ENCODE assay signal across 11 mouse cellular contexts in the genomic region with DNA sequence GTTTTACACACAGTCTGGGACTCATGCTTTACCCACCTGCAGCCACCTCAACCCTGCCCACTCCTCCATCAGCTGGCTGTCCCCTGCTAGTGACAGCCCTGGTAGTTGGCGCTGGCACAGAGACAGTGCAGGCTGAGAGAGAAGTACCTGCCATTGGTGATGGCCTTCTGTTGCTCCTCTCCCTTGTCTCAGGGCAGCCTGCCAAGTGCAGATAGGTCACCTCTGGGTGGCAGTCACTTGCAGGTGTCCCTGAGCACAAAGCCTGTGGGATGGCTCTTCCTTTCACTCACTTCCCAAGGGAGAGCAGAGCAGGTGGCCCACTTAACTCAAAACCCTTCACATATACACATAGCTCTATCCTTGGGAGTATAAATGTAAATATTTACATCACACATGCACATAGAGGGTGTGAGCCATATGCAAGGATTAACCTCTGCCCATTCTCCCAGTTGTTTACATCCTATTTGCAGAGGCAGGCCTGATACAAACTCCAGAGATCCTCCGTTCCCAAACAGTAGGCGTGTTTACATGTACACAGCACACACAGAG.
DNase-seq lines count a peak whose midpoint lies in the region; ATAC-seq lines count a peak whose summit lies in the region.
"Had no signal": no experiment of that assay in that cellular context is flagged by ENCODE, and none has a peak within 500 bp of the region (broad histone marks: within the 10 kb centered on the region; RNA-seq: fewer than 3 reads in every experiment).

No protein-coding gene starts in this region.

- no peaks in the 10 kb centered on the region for H3K27me3 ChIP-seq in forebrain, embryonic 15.5 days
- H3K27me3 ChIP-seq: hindbrain, embryonic 15.5 days; neural tube, embryonic 13.5 days had no signal

- no peaks in the 10 kb centered on the region for H3K36me3 ChIP-seq in forebrain, embryonic 15.5 days
- H3K36me3 ChIP-seq: hindbrain, embryonic 15.5 days; neural tube, embryonic 13.5 days had no signal

- H3K9ac ChIP-seq in forebrain, embryonic 15.5 days (replicated peaks): no peak overlapping the region
- H3K9ac ChIP-seq: hindbrain, embryonic 15.5 days; neural tube, embryonic 13.5 days had no signal

- H3K4me1 ChIP-seq in forebrain, embryonic 15.5 days: peaks cover 25% of the 10 kb centered on the region

- WGBS in forebrain, embryonic 15.5 days: 74% methylated on average over 3 of the region's 3 CpGs

- 0 out of 2 replicates have a peak, but pooled peaks have one; percentile 24 for ATAC-seq in forebrain, embryonic 15.5 days (replicated peaks)
- no peak for ATAC-seq in frontal cortex, adult (ENCODE audit: low TSS enrichment)

- H3K4me3 ChIP-seq in forebrain, embryonic 15.5 days: no peak overlapping the region
- H3K4me3 ChIP-seq: hindbrain, embryonic 15.5 days; neural tube, embryonic 13.5 days had no signal

- no peaks in the 10 kb centered on the region for H3K9me3 ChIP-seq in forebrain, embryonic 15.5 days
- H3K9me3 ChIP-seq: hindbrain, embryonic 15.5 days; neural tube, embryonic 13.5 days had no signal

- DNase-seq in kidney, postnatal 25 days: peak; percentile 48 to 62
- no peak for DNase-seq in kidney, postnatal 14 days
- DNase-seq in adrenal gland, postnatal 25 days: peak; percentile 23
- DNase-seq in brain, adult 2 months (ENCODE audit: low read depth, low spot score): peak; percentile 85
- DNase-seq in layer of hippocampus, adult 9-11 months: no peak
- no peak for DNase-seq in urinary bladder, postnatal 14 days (ENCODE audit: low spot score)
- DNase-seq: thymus, postnatal 14 days had no signal

- H3K27ac ChIP-seq in forebrain, embryonic 15.5 days (replicated peaks): no peak overlapping the region

- no peak overlapping the region for H3K4me2 ChIP-seq in forebrain, embryonic 15.5 days (replicated peaks)
- H3K4me2 ChIP-seq: hindbrain, embryonic 15.5 days; neural tube, embryonic 13.5 days had no signal

Comparison
In these comparisons a context has a peak if more than half of its experiments do, and no peak if none do; other contexts are left out.
1. DNase-seq: peak in kidney, postnatal 25 days (2 of 2), adrenal gland, postnatal 25 days (single experiment) and brain, adult 2 months (single experiment); none in kidney, postnatal 14 days (single experiment), layer of hippocampus, adult 9-11 months (single experiment) and urinary bladder, postnatal 14 days (single experiment).